Mouse (Mus musculus) CH12.LX (cell line): ENCODE measurements at regions not wholly inside any gene's neighbourhood (a gene's known extent, or its start where the extent isn't known, plus 50 kb on each side); places are given as distances from the start of the nearest gene placed in this dataset.

Experiments used
- DNase-seq: peaks from one replicate; pipeline ENCODE4 v3.0.0-alpha.2; 2013; ENCODE audit errors: extremely low read depth
- H3K27ac ChIP-seq: 2 replicates; pipeline ENCODE4 v1.5.1; 2012; ENCODE audit warnings: low read depth, mild to moderate bottlenecking, control low read depth, moderate library complexity; ENCODE audit not compliant: insufficient read depth
- H3K27me3 ChIP-seq: replicated peaks from 2 replicates; pipeline ENCODE3; 2012; ENCODE audit warnings: inconsistent platforms
- H3K36me3 ChIP-seq, 2 experiments: replicated peaks in 1 of 2; 2 replicates each; pipeline versions ENCODE3 to v1.6.1; 2012; ENCODE audit warnings: inconsistent platforms in 1 of 2, low read length in 1 of 2, mild to moderate bottlenecking in 1 of 2, mixed read lengths in 1 of 2, moderate library complexity in 1 of 2; ENCODE audit not compliant: control insufficient read depth in 1 of 2, insufficient read depth in 1 of 2
- H3K4me1 ChIP-seq, 2 experiments: 2 replicates each; pipeline ENCODE4 v1.6.1; 2012; ENCODE audit warnings: inconsistent platforms in 1 of 2, moderate library complexity in 1 of 2; ENCODE audit not compliant: insufficient read depth in 2 of 2, control insufficient read depth in 1 of 2
- H3K4me2 ChIP-seq: 2 replicates; pipeline ENCODE4 v1.6.1; 2012; ENCODE audit warnings: low read depth, mild to moderate bottlenecking, control low read depth; ENCODE audit not compliant: poor library complexity, insufficient read depth, severe bottlenecking
- H3K4me3 ChIP-seq, 3 experiments: fragments of 150-350 bp in 1 of 3; sonication (generic) in 1 of 3; replicated peaks in 1 of 3; 2 replicates each; pipeline versions ENCODE3 to v1.5.1; 2011 to 2012; ENCODE audit warnings: low read depth in 2 of 3, low read length in 2 of 3, mild to moderate bottlenecking in 2 of 3, moderate library complexity in 2 of 3, control low read depth in 1 of 3, improper control_type of control experiment in 1 of 3, inconsistent platforms in 1 of 3, mixed read lengths in 1 of 3; ENCODE audit not compliant: poor library complexity in 1 of 3
- H3K79me2 ChIP-seq: replicated peaks from 2 replicates; pipeline ENCODE4 v1.6.1; 2012; ENCODE audit warnings: mild to moderate bottlenecking, moderate library complexity; ENCODE audit not compliant: control insufficient read depth, poor library complexity, insufficient read depth, severe bottlenecking; ENCODE audit errors: extremely low read depth
- H3K9ac ChIP-seq: 2 replicates; pipeline ENCODE4 v1.6.1; 2012; ENCODE audit warnings: low read depth, mild to moderate bottlenecking, control low read depth, moderate library complexity; ENCODE audit not compliant: insufficient read depth
- H3K9me3 ChIP-seq: replicated peaks from 2 replicates; pipeline ENCODE3; 2012; ENCODE audit warnings: low read length, inconsistent platforms, mixed read lengths
- CHD1 ChIP-seq: IDR thresholded peaks from 2 replicates; pipeline ENCODE4 v1.6.1; 2012; ENCODE audit warnings: low read depth, low read length, improper control_type of control experiment, inconsistent platforms
- E2F4 ChIP-seq: IDR thresholded peaks from 2 replicates; pipeline ENCODE4 v1.6.1; 2011; ENCODE audit warnings: low read depth, low read length, improper control_type of control experiment; ENCODE audit not compliant: insufficient replicate concordance
- EP300 ChIP-seq: IDR thresholded peaks from 2 replicates; pipeline ENCODE4 v1.6.1; 2011; ENCODE audit warnings: low read length, improper control_type of control experiment
- IRF4 ChIP-seq: IDR thresholded peaks from 2 replicates; pipeline ENCODE4 v1.6.1; 2014; ENCODE audit warnings: low read depth, mild to moderate bottlenecking, inconsistent platforms, low read length, improper control_type of control experiment
- KAT2A ChIP-seq: IDR thresholded peaks from 2 replicates; pipeline ENCODE4 v1.6.1; 2012; ENCODE audit warnings: low read length, improper control_type of control experiment, inconsistent platforms; ENCODE audit not compliant: insufficient replicate concordance
- MAFK ChIP-seq: IDR thresholded peaks from 2 replicates; pipeline ENCODE4 v1.6.1; 2011; ENCODE audit warnings: low read length, improper control_type of control experiment; ENCODE audit not compliant: insufficient replicate concordance
- MEF2A ChIP-seq: IDR thresholded peaks from 2 replicates; pipeline ENCODE4 v1.6.1; 2014; ENCODE audit warnings: low read depth, mild to moderate bottlenecking, inconsistent platforms, low read length, improper control_type of control experiment, borderline replicate concordance
- NELFE ChIP-seq: IDR thresholded peaks from 2 replicates; pipeline ENCODE4 v1.6.1; 2011; ENCODE audit warnings: low read depth, low read length, improper control_type of control experiment
- TCF12 ChIP-seq: IDR thresholded peaks from 2 replicates; pipeline ENCODE4 v1.6.1; 2014; ENCODE audit warnings: low read depth, mild to moderate bottlenecking, inconsistent platforms, low read length, improper control_type of control experiment
- USF1 ChIP-seq: IDR thresholded peaks from 2 replicates; pipeline ENCODE4 v1.6.1; 2014; ENCODE audit warnings: low read depth, mild to moderate bottlenecking, inconsistent platforms, low read length, improper control_type of control experiment
- dilution Hi-C: fragments of 300-500 bp; cut with MboI; formaldehyde crosslinking; loops from 2 replicates; pipeline ENCODE4 v1.14.3; 2020; ENCODE audit warnings: low sequenced_read_pairs; ENCODE audit not compliant: extremely low pct_unique_long_range_greater_than_20kb, extremely low pct_ligation_motif_present
- in situ Hi-C: fragments of 300-500 bp; cut with MboI; formaldehyde crosslinking; loops from 3 replicates; pipeline ENCODE4 v1.14.3; 2019; ENCODE audit warnings: low sequenced_read_pairs, low pct_ligation_motif_present, low pct_unique_long_range_greater_than_20kb, mixed read lengths

DNA sequence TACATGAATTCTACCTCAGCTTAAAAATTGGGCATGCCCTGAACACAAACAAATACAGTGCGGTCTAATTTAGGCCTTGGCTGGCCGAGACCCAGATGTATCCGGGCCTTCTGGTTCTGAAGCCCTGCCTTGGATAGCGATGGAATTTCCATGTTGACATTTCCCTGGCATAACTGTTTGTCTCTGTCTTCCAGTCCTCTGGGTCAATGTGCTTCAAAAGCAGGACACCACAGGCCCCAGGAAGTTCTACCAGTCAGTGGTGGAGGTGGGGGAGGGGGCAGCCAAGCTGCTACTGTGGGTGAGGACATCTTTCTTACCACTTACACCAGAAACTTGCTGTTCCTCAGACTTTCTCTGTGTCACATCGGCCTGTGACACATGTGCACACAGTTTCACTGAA is 111.3 kb downstream of the Gm10604 start:
- no peak for TF ChIP-seq MEF2A
- TF ChIP-seq KAT2A, result no peak
- TF ChIP-seq NELFE, result no peak
- TF ChIP-seq E2F4, result no peak
- TF ChIP-seq USF1, result no peak
- TF ChIP-seq MAFK, result no peak
- dilution Hi-C loops, result no loop called here
- H3K27me3 ChIP-seq, result no peaks in the 10 kb centered on the region
- H3K9ac ChIP-seq, result no peak overlapping the region
- in situ Hi-C loops, result no loop called here
- H3K9me3 ChIP-seq, result no peaks in the 10 kb centered on the region
- H3K4me1 ChIP-seq, result peaks cover 0 to 10% of the 10 kb centered on the region in 2 experiments; a peak in 2 of 4 replicates
- H3K4me3 ChIP-seq, result no peak overlapping the region
- H3K27ac ChIP-seq, result no peak overlapping the region
- H3K79me2 ChIP-seq, result no peaks in the 10 kb centered on the region
- no peak for DNase-seq
- no peak overlapping the region for H3K4me2 ChIP-seq
- no peaks in the 10 kb centered on the region for H3K36me3 ChIP-seq

DNA sequence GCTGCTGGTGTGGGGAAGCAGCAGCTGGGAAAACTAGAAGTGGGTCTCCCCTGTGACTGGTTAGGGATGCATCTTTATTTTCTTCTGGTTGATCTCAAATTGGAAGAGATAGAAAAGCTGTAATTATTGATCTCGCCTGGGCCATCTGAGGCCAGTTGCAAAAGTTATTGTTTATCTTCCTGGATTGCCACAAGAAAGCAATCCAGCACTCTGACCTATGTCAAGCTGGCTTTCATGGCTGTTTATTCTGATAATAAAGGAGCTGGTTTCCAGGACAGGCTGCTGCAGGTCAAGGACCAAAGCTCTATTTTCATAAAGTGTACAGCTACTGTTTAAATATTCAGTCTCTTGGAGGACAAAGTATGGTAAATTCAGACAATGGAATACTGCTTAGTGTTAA is 112.5 kb downstream of the Gm10604 start:
- dilution Hi-C loops (no loop called here), in situ Hi-C loops (no loop called here)
- TF ChIP-seq TCF12 (no peak), EP300 (no peak), IRF4 (no peak), CHD1 (no peak)
- Histone ChIP-seq H3K9ac (no peak overlapping the region), H3K9me3 (no peaks in the 10 kb centered on the region), H3K27me3 (no peaks in the 10 kb centered on the region), H3K79me2 (no peaks in the 10 kb centered on the region), H3K4me2 (no peak overlapping the region), H3K4me1 (0 out of 4 replicates have a peak, but pooled peaks cover 0 to 4% of the 10 kb centered on the region in 2 experiments), H3K36me3 (no peaks in the 10 kb centered on the region), H3K27ac (no peak overlapping the region), H3K4me3 (no peak overlapping the region)
- DNase-seq, result no peak
